ENCODE assay signal across 13 mouse cellular contexts in the genomic region with DNA sequence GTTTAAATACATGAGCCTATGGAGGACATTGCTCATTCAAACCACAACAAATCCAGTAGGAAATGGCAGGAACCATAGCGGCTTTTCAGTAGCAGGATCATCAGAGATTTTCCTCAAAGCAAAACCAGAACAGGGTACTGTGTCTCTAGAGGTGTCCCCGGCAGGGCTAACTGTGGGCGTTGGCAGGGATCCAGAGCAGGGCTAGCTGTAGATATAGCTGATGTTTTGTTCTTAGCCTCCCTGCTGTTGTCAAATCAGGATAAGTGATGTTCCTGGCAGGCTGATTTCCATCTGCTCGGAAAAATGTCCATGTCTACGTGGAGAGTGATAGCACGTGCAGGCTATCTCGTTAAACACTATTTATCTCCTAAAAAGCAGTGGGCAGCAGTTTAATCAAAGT.
DNase-seq lines count a peak whose midpoint lies in the region.
"Had no signal": no experiment of that assay in that cellular context is flagged by ENCODE, and none has a peak within 500 bp of the region (broad histone marks: within the 10 kb centered on the region; RNA-seq: fewer than 3 reads in every experiment).

No protein-coding gene starts in this region.

- DNase-seq in cerebellum, postnatal 25 days: peak; percentile 30 to 46
- DNase-seq in cerebellum, adult 8-10 months: no peak
- peak; percentile 30 for DNase-seq in layer of hippocampus, adult 11-12 months (ENCODE audit: low spot score)
- DNase-seq in layer of hippocampus, adult 18-20 months (ENCODE audit: low spot score in 2 of 2): no peak
- peak; percentile 15 for DNase-seq in ovary, postnatal 36 days (ENCODE audit: low spot score)
- DNase-seq in ovary, adult 18-20 months (ENCODE audit: low spot score): no peak
- peak; percentile 32 for DNase-seq in right cerebral cortex, postnatal 4 days
- DNase-seq: heart, postnatal 4 days; kidney, adult 11 months; kidney, postnatal 14 days; layer of hippocampus, postnatal 36 days; lung, postnatal 36 days; thymus, postnatal 4 days had no signal

Comparison
In these comparisons a context has a peak if more than half of its experiments do, and no peak if none do; other contexts are left out.
1. DNase-seq: peak in cerebellum, postnatal 25 days (2 of 2), layer of hippocampus, adult 11-12 months (single experiment), ovary, postnatal 36 days (single experiment) and right cerebral cortex, postnatal 4 days (single experiment); none in cerebellum, adult 8-10 months (single experiment), layer of hippocampus, adult 18-20 months (0 of 2) and ovary, adult 18-20 months (single experiment).